Mouse (Mus musculus): ENCODE data around the gene Ccser1. TPM values are rescaled to one million over a fixed set of nuclear protein-coding genes. Genes with fewer than 3 reads are reported as not detected.

The Ccser1 gene
- total and polyA plus RNA-seq, 2 experiments, result 0.02 to 0.28 TPM

DNA sequence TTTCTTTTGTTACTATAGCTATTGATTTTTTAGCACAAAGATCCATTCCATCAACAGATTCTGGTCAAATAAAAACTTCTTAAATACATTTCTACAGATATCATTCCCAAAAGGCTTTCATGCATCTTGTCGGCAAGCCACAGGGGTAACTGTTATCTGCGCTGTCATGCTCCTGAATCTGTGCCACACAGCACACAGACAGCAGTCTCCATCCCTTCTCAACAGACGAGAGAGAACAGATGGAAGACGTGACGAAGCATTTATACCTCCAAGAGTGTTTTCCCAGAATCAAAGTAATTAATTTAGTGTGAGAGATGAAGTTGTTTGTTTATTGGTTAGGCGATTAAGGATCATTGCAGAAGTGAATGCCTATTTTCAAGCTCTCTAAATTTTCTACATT lies 982.5 kb downstream of the Ccser1 start:
- Histone ChIP-seq H3K4me1 (ENCODE audit: control insufficient read depth, insufficient read depth, low read length) (no peaks in the 10 kb centered on the region), H3K27me3 (ENCODE audit: control insufficient read depth, insufficient read depth, low read length) (no peaks in the 10 kb centered on the region), H3K36me3 (ENCODE audit: control insufficient read depth, insufficient read depth, low read length) (no peaks in the 10 kb centered on the region), H3K27ac (replicated peaks; ENCODE audit: insufficient read depth, low read depth, low read length) (no peak overlapping the region), H3K9ac (ENCODE audit: low read depth, low read length) (no peak overlapping the region), H3K79me2 (ENCODE audit: control insufficient read depth, insufficient read depth, low read length) (no peaks in the 10 kb centered on the region), H3K4me3 (ENCODE audit: insufficient read depth, low read depth, low read length) (no peak overlapping the region)
- no peak for TF ChIP-seq POLR2A (IDR thresholded peaks at IDR 0.05; ENCODE audit: extremely low read depth, insufficient read depth, low read length)
- no peak for TF ChIP-seq CTCF (IDR thresholded peaks at IDR 0.05; ENCODE audit: low read depth, low read length)
- WGBS, result 77% methylated on average over 6 of the region's 6 CpGs
- no peak for DNase-seq (ENCODE audit: extremely low read depth, low read depth, low spot score)

DNA sequence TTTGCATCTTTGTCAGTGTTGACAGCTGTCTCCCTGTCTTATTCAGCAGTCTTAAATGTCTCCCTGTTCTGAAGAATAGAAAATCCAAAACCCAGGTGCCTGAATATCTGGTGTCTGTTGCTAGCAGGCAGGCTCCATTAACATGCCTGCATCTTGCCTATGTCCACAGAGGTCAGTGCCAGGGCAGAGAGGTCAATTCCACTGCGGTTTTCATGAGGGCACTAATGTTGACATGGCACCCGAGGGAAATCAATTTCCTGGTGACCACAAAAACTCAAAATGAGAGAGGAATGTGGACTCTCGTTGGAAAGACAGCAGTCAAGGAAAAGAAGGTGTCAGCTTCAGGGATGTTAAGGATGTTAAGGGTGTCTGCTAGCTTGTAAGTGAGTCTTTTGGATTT lies 983.7 kb downstream of the Ccser1 start:
- 15% methylated on average over 3 of the region's 3 CpGs for WGBS
- Histone ChIP-seq H3K4me1 (ENCODE audit: control insufficient read depth, insufficient read depth, low read length) (no peaks in the 10 kb centered on the region), H3K27ac (replicated peaks; ENCODE audit: insufficient read depth, low read depth, low read length) (no peak overlapping the region), H3K4me3 (ENCODE audit: insufficient read depth, low read depth, low read length) (no peak overlapping the region), H3K79me2 (ENCODE audit: control insufficient read depth, insufficient read depth, low read length) (no peaks in the 10 kb centered on the region), H3K9ac (ENCODE audit: low read depth, low read length) (no peak overlapping the region), H3K36me3 (ENCODE audit: control insufficient read depth, insufficient read depth, low read length) (no peaks in the 10 kb centered on the region), H3K27me3 (ENCODE audit: control insufficient read depth, insufficient read depth, low read length) (no peaks in the 10 kb centered on the region)
- TF ChIP-seq POLR2A (IDR thresholded peaks at IDR 0.05; ENCODE audit: extremely low read depth, insufficient read depth, low read length) (no peak), CTCF (IDR thresholded peaks at IDR 0.05; ENCODE audit: low read depth, low read length) (no peak)
- no peak for DNase-seq (ENCODE audit: extremely low read depth, low read depth, low spot score)

DNA sequence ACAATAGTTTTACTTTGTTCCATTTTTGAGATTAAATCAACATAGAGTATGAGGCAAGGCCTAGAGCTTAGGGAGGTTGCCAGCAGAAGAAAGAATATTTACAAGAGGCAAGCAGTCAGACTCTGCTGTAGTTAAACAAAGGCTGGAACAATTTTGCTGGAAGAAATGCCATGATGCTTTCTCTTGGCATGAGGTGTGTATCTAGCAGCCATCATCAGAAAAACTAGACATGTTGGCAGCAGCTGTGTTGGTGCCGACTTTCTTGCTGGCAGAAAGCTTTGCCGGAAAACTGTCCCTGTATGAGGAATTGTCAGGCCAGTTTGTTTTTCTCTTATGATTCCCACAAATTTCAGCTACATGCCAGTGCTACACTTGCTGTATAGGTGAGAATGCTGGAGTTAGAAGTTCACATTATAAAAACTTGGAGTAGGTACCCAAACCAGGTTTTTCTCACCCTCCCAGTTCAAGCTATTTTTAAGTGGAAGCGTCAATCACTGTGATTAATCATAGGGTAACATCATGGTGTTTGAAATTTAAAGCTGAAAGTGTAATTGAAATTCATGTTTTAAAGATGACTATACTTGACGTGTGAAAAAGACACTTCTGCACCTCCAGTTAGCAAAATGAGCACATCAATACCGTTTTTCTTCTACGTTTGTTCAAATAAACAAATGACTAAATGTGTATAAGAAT lies 1016.5 kb downstream of the Ccser1 start:
- H3K4me1 ChIP-seq (ENCODE audit: control insufficient read depth, insufficient read depth, low read length), result no peaks in the 10 kb centered on the region
- no peaks in the 10 kb centered on the region for H3K36me3 ChIP-seq (ENCODE audit: control insufficient read depth, insufficient read depth, low read length)
- H3K4me3 ChIP-seq (ENCODE audit: insufficient read depth, low read depth, low read length), result no peak overlapping the region
- 83% methylated on average over 6 of the region's 6 CpGs for WGBS
- no peak overlapping the region for H3K9ac ChIP-seq (ENCODE audit: low read depth, low read length)
- TF ChIP-seq CTCF (IDR thresholded peaks at IDR 0.05; ENCODE audit: low read depth, low read length) (no peak), POLR2A (IDR thresholded peaks at IDR 0.05; ENCODE audit: extremely low read depth, insufficient read depth, low read length) (no peak)
- H3K79me2 ChIP-seq (ENCODE audit: control insufficient read depth, insufficient read depth, low read length), result no peaks in the 10 kb centered on the region
- no peak for DNase-seq (ENCODE audit: extremely low read depth, low read depth, low spot score)
- no peaks in the 10 kb centered on the region for H3K27me3 ChIP-seq (ENCODE audit: control insufficient read depth, insufficient read depth, low read length)
- no peak overlapping the region for H3K27ac ChIP-seq (replicated peaks; ENCODE audit: insufficient read depth, low read depth, low read length)

DNA sequence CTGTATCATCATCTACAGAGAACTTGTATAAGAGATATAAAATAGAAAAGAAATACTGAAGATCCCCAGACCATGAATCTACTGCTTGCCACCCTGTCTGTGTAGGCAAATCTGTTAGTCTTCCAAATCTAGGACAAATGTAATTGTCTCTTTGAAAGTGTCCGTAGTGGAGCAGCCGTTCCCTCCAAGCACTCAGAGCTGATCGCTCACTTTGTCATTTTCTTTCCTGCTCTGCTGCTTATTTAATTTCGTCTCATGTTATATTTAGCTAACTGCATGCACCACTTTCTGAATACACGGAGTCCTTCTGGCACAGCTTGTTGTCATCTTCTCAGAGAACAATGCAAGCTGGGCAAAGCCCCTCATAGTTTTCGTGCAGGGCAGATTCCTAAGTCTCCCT lies 1018.6 kb downstream of the Ccser1 start:
- WGBS, result 72% methylated on average over 6 of the region's 6 CpGs
- no peak overlapping the region for H3K9ac ChIP-seq (ENCODE audit: low read depth, low read length)
- H3K27me3 ChIP-seq (ENCODE audit: control insufficient read depth, insufficient read depth, low read length), result no peaks in the 10 kb centered on the region
- TF ChIP-seq CTCF (IDR thresholded peaks at IDR 0.05; ENCODE audit: low read depth, low read length) (no peak), POLR2A (IDR thresholded peaks at IDR 0.05; ENCODE audit: extremely low read depth, insufficient read depth, low read length) (no peak)
- no peak overlapping the region for H3K27ac ChIP-seq (replicated peaks; ENCODE audit: insufficient read depth, low read depth, low read length)
- H3K79me2 ChIP-seq (ENCODE audit: control insufficient read depth, insufficient read depth, low read length), result no peaks in the 10 kb centered on the region
- no peak for DNase-seq (ENCODE audit: extremely low read depth, low read depth, low spot score)
- H3K4me1 ChIP-seq (ENCODE audit: control insufficient read depth, insufficient read depth, low read length), result no peaks in the 10 kb centered on the region
- no peaks in the 10 kb centered on the region for H3K36me3 ChIP-seq (ENCODE audit: control insufficient read depth, insufficient read depth, low read length)
- H3K4me3 ChIP-seq (ENCODE audit: insufficient read depth, low read depth, low read length), result no peak overlapping the region

DNA sequence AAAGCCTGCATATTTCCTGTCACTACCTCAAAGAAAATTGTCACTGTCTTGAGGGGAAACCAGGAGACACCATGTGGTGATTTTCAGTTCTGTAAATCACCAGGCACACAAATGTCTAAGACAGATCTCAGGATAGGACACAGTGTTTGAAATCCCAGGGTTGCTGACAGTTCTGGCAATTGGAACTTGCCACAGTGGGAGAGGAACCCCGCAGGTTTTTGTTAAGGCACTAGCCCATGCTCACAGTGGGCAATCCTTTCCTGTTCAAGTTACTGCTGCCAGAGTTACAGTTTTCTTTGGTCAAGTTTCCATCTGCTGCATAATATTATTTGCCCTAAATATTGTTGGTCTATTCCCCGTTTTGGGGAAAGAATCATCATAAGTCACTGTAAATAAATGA lies 1024.9 kb downstream of the Ccser1 start:
- Histone ChIP-seq H3K79me2 (ENCODE audit: control insufficient read depth, insufficient read depth, low read length) (no peaks in the 10 kb centered on the region), H3K9ac (ENCODE audit: low read depth, low read length) (no peak overlapping the region), H3K4me1 (ENCODE audit: control insufficient read depth, insufficient read depth, low read length) (no peaks in the 10 kb centered on the region), H3K27me3 (ENCODE audit: control insufficient read depth, insufficient read depth, low read length) (no peaks in the 10 kb centered on the region), H3K27ac (replicated peaks; ENCODE audit: insufficient read depth, low read depth, low read length) (no peak overlapping the region), H3K36me3 (ENCODE audit: control insufficient read depth, insufficient read depth, low read length) (no peaks in the 10 kb centered on the region), H3K4me3 (ENCODE audit: insufficient read depth, low read depth, low read length) (no peak overlapping the region)
- 42% methylated on average over 2 of the region's 2 CpGs for WGBS
- no peak for DNase-seq (ENCODE audit: extremely low read depth, low read depth, low spot score)
- no peak for TF ChIP-seq POLR2A (IDR thresholded peaks at IDR 0.05; ENCODE audit: extremely low read depth, insufficient read depth, low read length)
- no peak for TF ChIP-seq CTCF (IDR thresholded peaks at IDR 0.05; ENCODE audit: low read depth, low read length)

DNA sequence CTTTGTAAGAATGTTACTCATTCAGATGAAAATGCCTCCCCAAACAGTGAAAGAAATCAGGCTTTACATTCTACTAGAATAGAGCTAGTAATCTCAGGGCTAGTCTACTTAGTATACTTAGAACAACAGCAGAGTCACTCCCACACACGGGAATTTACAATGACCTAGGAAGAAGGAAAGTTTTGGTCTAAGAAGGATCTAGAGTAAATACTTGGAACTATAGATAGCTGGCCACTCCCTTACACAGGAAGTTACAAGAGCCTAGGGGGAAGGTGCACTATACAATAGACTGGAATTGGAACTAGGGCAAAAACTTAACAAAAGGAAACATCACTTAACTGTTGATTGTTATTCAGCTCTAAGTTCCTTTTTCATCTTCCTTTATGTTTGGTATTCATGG lies 1041.7 kb downstream of the Ccser1 start:
- DNase-seq (ENCODE audit: extremely low read depth, low read depth, low spot score), result no peak
- Histone ChIP-seq H3K27ac (replicated peaks; ENCODE audit: insufficient read depth, low read depth, low read length) (no peak overlapping the region), H3K79me2 (ENCODE audit: control insufficient read depth, insufficient read depth, low read length) (no peaks in the 10 kb centered on the region), H3K27me3 (ENCODE audit: control insufficient read depth, insufficient read depth, low read length) (no peaks in the 10 kb centered on the region), H3K4me3 (ENCODE audit: insufficient read depth, low read depth, low read length) (no peak overlapping the region), H3K4me1 (ENCODE audit: control insufficient read depth, insufficient read depth, low read length) (no peaks in the 10 kb centered on the region), H3K36me3 (ENCODE audit: control insufficient read depth, insufficient read depth, low read length) (no peaks in the 10 kb centered on the region), H3K9ac (ENCODE audit: low read depth, low read length) (no peak overlapping the region)
- WGBS, result 45% methylated on average over 1 of the region's 1 CpGs
- TF ChIP-seq POLR2A (IDR thresholded peaks at IDR 0.05; ENCODE audit: extremely low read depth, insufficient read depth, low read length) (no peak), CTCF (IDR thresholded peaks at IDR 0.05; ENCODE audit: low read depth, low read length) (no peak)
